Mouse (Mus musculus) myocyte (in vitro differentiated cells): ENCODE results near the gene Csnk2b. TPM values are rescaled to one million over a fixed set of nuclear protein-coding genes. Genes with fewer than 3 reads are reported as not detected.
A peak's percentile ranks its signal among the peaks of the same experiment; 100 is the strongest.

Source experiments
- H3K27me3 ChIP-seq: one replicate; pipeline ENCODE4 v1.6.1; 2011; ENCODE audit not compliant: control insufficient read depth, insufficient read depth, insufficient read length
- H3K36me3 ChIP-seq: one replicate; pipeline ENCODE4 v1.6.1; 2011; ENCODE audit not compliant: control insufficient read depth, insufficient read depth
- H3K4me2 ChIP-seq: one replicate; pipeline ENCODE4 v1.6.1; 2011; ENCODE audit warnings: low read depth, control low read depth
- H3K4me3 ChIP-seq: one replicate; pipeline ENCODE4 v1.5.1; 2011; ENCODE audit warnings: mild to moderate bottlenecking, control low read depth, moderate library complexity
- H3K79me2 ChIP-seq: one replicate; pipeline ENCODE4 v1.6.1; 2011; ENCODE audit not compliant: control insufficient read depth, insufficient read depth
- H3ac ChIP-seq: one replicate; pipeline ENCODE4 v1.6.1; 2011; ENCODE audit not compliant: control insufficient read depth, insufficient read length
- CEBPB ChIP-seq: IDR thresholded peaks from 2 replicates; pipeline ENCODE4 v1.6.1; 2011; ENCODE audit warnings: mild to moderate bottlenecking, moderate library complexity; ENCODE audit not compliant: poor library complexity, insufficient read depth, severe bottlenecking
- E2F4 ChIP-seq: IDR thresholded peaks from one replicate; pipeline ENCODE4 v1.6.1; 2011; ENCODE audit warnings: mild to moderate bottlenecking, control low read depth, moderate library complexity; ENCODE audit not compliant: insufficient read depth
- MAX ChIP-seq: IDR thresholded peaks from one replicate; pipeline ENCODE4 v1.6.1; 2011; ENCODE audit warnings: low read depth, mild to moderate bottlenecking, control low read depth
- MYOD1 ChIP-seq, 3 experiments: IDR thresholded peaks; one replicate each; pipeline ENCODE4 v1.6.1; 2011; ENCODE audit warnings: control low read depth in 2 of 3, low read depth in 2 of 3, mild to moderate bottlenecking in 2 of 3, moderate library complexity in 1 of 3; ENCODE audit not compliant: insufficient read length in 2 of 3, control insufficient read depth in 1 of 3
- MYOG ChIP-seq, 3 experiments: IDR thresholded peaks; one replicate each; pipeline ENCODE4 v1.6.1; 2011; ENCODE audit warnings: control low read depth in 2 of 3, low read depth in 2 of 3, mild to moderate bottlenecking in 2 of 3; ENCODE audit not compliant: insufficient read length in 2 of 3, control insufficient read depth in 1 of 3, insufficient read depth in 1 of 3
- POLR2A ChIP-seq: IDR thresholded peaks from one replicate; pipeline ENCODE4 v1.6.1; 2011; ENCODE audit warnings: low read depth, mild to moderate bottlenecking, control low read depth, moderate library complexity; ENCODE audit not compliant: insufficient read length
- POLR2AphosphoS2 ChIP-seq: IDR thresholded peaks from one replicate; pipeline ENCODE4 v1.6.1; 2011; ENCODE audit warnings: low read depth, control low read depth; ENCODE audit not compliant: insufficient read length
- REST ChIP-seq: IDR thresholded peaks from one replicate; pipeline ENCODE4 v1.6.1; 2011; ENCODE audit warnings: mild to moderate bottlenecking, control low read depth, moderate library complexity; ENCODE audit not compliant: insufficient read depth, insufficient read length
- SRF ChIP-seq: IDR thresholded peaks from one replicate; pipeline ENCODE4 v1.6.1; 2011; ENCODE audit warnings: low read depth; ENCODE audit not compliant: control insufficient read depth, insufficient read length
- TCF12 ChIP-seq: IDR thresholded peaks from one replicate; pipeline ENCODE4 v1.6.1; 2011; ENCODE audit warnings: mild to moderate bottlenecking, control low read depth; ENCODE audit not compliant: poor library complexity, insufficient read depth, severe bottlenecking
- TCF3 ChIP-seq: IDR thresholded peaks from one replicate; pipeline ENCODE4 v1.6.1; 2011; ENCODE audit warnings: low read depth, control low read depth; ENCODE audit not compliant: insufficient read length
- USF1 ChIP-seq: IDR thresholded peaks from one replicate; pipeline ENCODE4 v1.6.1; 2011; ENCODE audit warnings: low read depth, mild to moderate bottlenecking, control low read depth, moderate library complexity
- polyA plus RNA-seq: library from polyadenylated mRNA; unstranded; fragments of >200 nt; fragmentation: generic; extraction: Trizol; gene quantifications from one replicate; pipeline ENCODE4 v1.2.1, GENCODE M21; 2012; ENCODE audit warnings: missing spikeins

Gene Csnk2b
- polyA plus RNA-seq, 1 experiment, result 320 TPM

GRCm38 (mm10) chr17:35141971-35142370 is 20.1 kb upstream of the Csnk2b start:
- H3ac ChIP-seq, result no peak overlapping the region
- TF ChIP-seq MYOD1 (IDR thresholded peaks at IDR 0.05; ENCODE audit: control insufficient read depth in 1 of 3, insufficient read length in 2 of 3, low read depth in 2 of 3), result no peak
- no peak for TF ChIP-seq POLR2A
- no peak for TF ChIP-seq SRF
- TF ChIP-seq MAX, result no peak
- TF ChIP-seq POLR2AphosphoS2, result no peak
- no peak for TF ChIP-seq TCF3
- TF ChIP-seq USF1, result no peak
- no peak overlapping the region for H3K4me2 ChIP-seq
- H3K27me3 ChIP-seq, result no peaks in the 10 kb centered on the region
- peaks cover 27% of the 10 kb centered on the region for H3K36me3 ChIP-seq
- H3K4me3 ChIP-seq, result no peak overlapping the region
- peaks cover 31% of the 10 kb centered on the region for H3K79me2 ChIP-seq

GRCm38 (mm10) chr17:35140490-35140996 is 18.7 kb upstream of the Csnk2b start:
- Histone ChIP-seq H3K27me3 (no peaks in the 10 kb centered on the region), H3K36me3 (peaks cover 25% of the 10 kb centered on the region), H3ac (no peak overlapping the region), H3K4me2 (no peak overlapping the region), H3K79me2 (peaks cover 45% of the 10 kb centered on the region), H3K4me3 (no peak overlapping the region)
- TF ChIP-seq SRF (no peak), CEBPB (no peak), USF1 (no peak), TCF12 (no peak), TCF3 (no peak), REST (no peak), MAX (no peak), MYOG (IDR thresholded peaks at IDR 0.05; ENCODE audit: control insufficient read depth in 1 of 3, insufficient read depth in 1 of 3, insufficient read length in 2 of 3, low read depth in 2 of 3) (no peak)

GRCm38 (mm10) chr17:35139269-35139668 is 17.4 kb upstream of the Csnk2b start:
- Histone ChIP-seq H3K79me2 (peaks cover 48% of the 10 kb centered on the region), H3K27me3 (no peaks in the 10 kb centered on the region), H3K4me2 (no peak overlapping the region), H3ac (no peak overlapping the region), H3K4me3 (no peak overlapping the region), H3K36me3 (peaks cover 18% of the 10 kb centered on the region)
- TF ChIP-seq POLR2A, result no peak
- no peak for TF ChIP-seq TCF12
- TF ChIP-seq TCF3, result no peak

- Histone ChIP-seq H3K4me2 (peak overlapping the region; percentile 81), H3K4me3 (peak overlapping the region; percentile 89), H3K27me3 (no peaks in the 10 kb centered on the region), H3K79me2 (peaks cover 48% of the 10 kb centered on the region), H3K36me3 (peaks cover 13% of the 10 kb centered on the region), H3ac (peak overlapping the region; percentile 94)
- TF ChIP-seq MAX (no peak), TCF12 (no peak), POLR2AphosphoS2 (peak; percentile 81), SRF (peak; percentile 38), MYOG (IDR thresholded peaks at IDR 0.05; ENCODE audit: control insufficient read depth in 1 of 3, insufficient read depth in 1 of 3, insufficient read length in 2 of 3, low read depth in 2 of 3) (no peak), POLR2A (peak; percentile 67), MYOD1 (IDR thresholded peaks at IDR 0.05; ENCODE audit: control insufficient read depth in 1 of 3, insufficient read length in 2 of 3, low read depth in 2 of 3) (no peak)
Observed at GRCm38 (mm10) chr17:35135591-35136320, 13.9 kb upstream of the Csnk2b start.

GRCm38 (mm10) chr17:35134801-35135590 is 13.1 kb upstream of the Csnk2b start, which contains the start of gene Bag6:
Gene Bag6 (plus strand): TSS chr17:35135178.
- Histone ChIP-seq H3ac (peak within 1 kb of the TSS; percentile 94), H3K4me2 (peak within 1 kb of the TSS; percentile 94), H3K27me3 (no peaks in the 10 kb centered on the region), H3K4me3 (peak within 1 kb of the TSS; percentile 89), H3K36me3 (peaks cover 12% of the 10 kb centered on the region), H3K79me2 (peaks cover 48% of the 10 kb centered on the region)
- TF ChIP-seq CEBPB (no peak), E2F4 (peak; percentile 39), MAX (peak; percentile 99)
